Comparison of ENCODE assay signal across 22 mouse cellular contexts in genomic region chr10:21482659-21483058, GRCm38 (mm10).
DNase-seq lines count a peak whose midpoint lies in the region; ATAC-seq and TF ChIP-seq lines count a peak whose summit lies in the region.
"Had no signal": no experiment of that assay in that cellular context is flagged by ENCODE, and none has a peak within 500 bp of the region (broad histone marks: within the 10 kb centered on the region; RNA-seq: fewer than 3 reads in every experiment).

No protein-coding gene starts in this region.

- H3K27me3 ChIP-seq in kidney, adult 2 months (replicated peaks; ENCODE audit: control insufficient read depth, insufficient read depth, low read length) = no peaks in the 10 kb centered on the region
- no peaks in the 10 kb centered on the region for H3K27me3 ChIP-seq in kidney, embryonic 14.5 days (ENCODE audit: control insufficient read depth, insufficient read depth, low read length)
- peaks cover 4% of the 10 kb centered on the region for H3K27me3 ChIP-seq in Patski
- H3K27me3 ChIP-seq: CH12.LX; heart, embryonic 15.5 days; hindbrain, embryonic 13.5 days had no signal

- WGBS in kidney, adult 2 months = 41% methylated on average over 9 of the region's 9 CpGs
- WGBS in kidney, embryonic 14.5 days = 52% methylated on average over 9 of the region's 9 CpGs

- no peaks in the 10 kb centered on the region for H3K9me3 ChIP-seq in kidney, embryonic 14.5 days (ENCODE audit: control insufficient read depth, low read length)
- H3K9me3 ChIP-seq: embryonic facial prominence, embryonic 10.5 days; heart, embryonic 10.5 days; heart, embryonic 15.5 days had no signal

- ATAC-seq in kidney, embryonic 14.5 days (ENCODE audit: low FRiP score, low TSS enrichment) = no peak
- ATAC-seq in Patski = no peak
- no peak for ATAC-seq in activated CD4-positive, CD25-positive, alpha-beta regulatory T cell, adult 4 months
- ATAC-seq: forebrain, embryonic 14.5 days; hindbrain, postnatal 0 days had no signal

- TF ChIP-seq CTCF in kidney, adult 2 months (conservative IDR thresholded peaks at IDR 0.05; ENCODE audit: insufficient read depth, insufficient read length, low read depth, low read length) = no peak
- no peak for TF ChIP-seq CTCF in Patski (IDR thresholded peaks at IDR 0.05)

- H3K9ac ChIP-seq in kidney, embryonic 14.5 days (ENCODE audit: low read depth, low read length) = no peak overlapping the region
- H3K9ac ChIP-seq: heart, embryonic 15.5 days; hindbrain, embryonic 13.5 days had no signal

- CTCF ChIA-PET in Patski (lab: Charles Lee) = interaction anchor here (1.0 to 2.1 kb wide), 2 partner anchors 9 to 17 kb away, joined by 3 to 6 read pairs; no protein-coding TSS in a partner anchor

- POLR2A ChIA-PET in Patski (lab: Charles Lee) = interaction anchor here (0.6 to 1.0 kb wide), 2 partner anchors 17 to 496 kb away, joined by 3 read pairs; no protein-coding TSS in a partner anchor

- H3K4me1 ChIP-seq in kidney, adult 2 months (ENCODE audit: control insufficient read depth, insufficient read depth, low read length) = no peaks in the 10 kb centered on the region
- no peaks in the 10 kb centered on the region for H3K4me1 ChIP-seq in kidney, embryonic 14.5 days (ENCODE audit: control insufficient read depth, insufficient read depth, low read length)
- H3K4me1 ChIP-seq: embryonic facial prominence, embryonic 10.5 days; hindbrain, embryonic 13.5 days had no signal

- H3K27ac ChIP-seq in kidney, adult 2 months (ENCODE audit: insufficient read depth, low read depth, low read length) = no peak overlapping the region
- no peak overlapping the region for H3K27ac ChIP-seq in kidney, embryonic 14.5 days (ENCODE audit: low read depth, low read length)
- H3K27ac ChIP-seq: embryonic facial prominence, embryonic 10.5 days; heart, embryonic 10.5 days; heart, embryonic 15.5 days; hindbrain, embryonic 13.5 days; hindbrain, postnatal 0 days had no signal

- no peak for TF ChIP-seq POLR2A in kidney, adult 2 months (IDR thresholded peaks at IDR 0.05; ENCODE audit: low read depth, low read length)

- no peak overlapping the region for H3K4me2 ChIP-seq in kidney, embryonic 14.5 days (replicated peaks; ENCODE audit: low read depth, low read length)
- H3K4me2 ChIP-seq: hindbrain, embryonic 13.5 days had no signal

- DNase-seq in kidney, adult 2 months = peak; percentile 64
- peak; percentile 24 for DNase-seq in Patski (ENCODE audit: low read depth, low spot score)
- DNase-seq in kidney, adult 9 months = peak; percentile 54
- peak; percentile 39 for DNase-seq in kidney, postnatal 14 days
- no peak for DNase-seq in ovary, postnatal 10 days (ENCODE audit: low spot score)
- no peak for DNase-seq in urinary bladder, postnatal 25 days (ENCODE audit: low spot score)
- DNase-seq: adrenal gland, postnatal 14 days; cerebellum, adult 18-20 months; cerebellum, adult 9-11 months; cerebellum, postnatal 36 days; gastrocnemius, postnatal 36 days; heart, adult 11 months; heart, postnatal 14 days had no signal

- H3K36me3 ChIP-seq in kidney, adult 2 months (ENCODE audit: control insufficient read depth, insufficient read depth, low read length) = no peaks in the 10 kb centered on the region
- H3K36me3 ChIP-seq in kidney, embryonic 14.5 days (ENCODE audit: control insufficient read depth, insufficient read depth, low read length) = no peaks in the 10 kb centered on the region
- H3K36me3 ChIP-seq: embryonic facial prominence, embryonic 10.5 days; heart, embryonic 10.5 days; heart, embryonic 15.5 days; hindbrain, embryonic 13.5 days had no signal

- in situ Hi-C loops in Patski (cut with MboI; ENCODE audit: low pct_unique_long_range_greater_than_20kb) = no loop called here

- H3K4me3 ChIP-seq in kidney, adult 2 months (ENCODE audit: insufficient read depth, low read depth, low read length) = no peak overlapping the region
- H3K4me3 ChIP-seq in kidney, embryonic 14.5 days (ENCODE audit: low read length) = no peak overlapping the region
- H3K4me3 ChIP-seq: embryonic facial prominence, embryonic 10.5 days; heart, embryonic 10.5 days; heart, embryonic 15.5 days; hindbrain, embryonic 13.5 days had no signal

Comparison
In these comparisons a context has a peak if more than half of its experiments do, and no peak if none do; other contexts are left out.
1. DNase-seq: peak in kidney, adult 2 months (single experiment), Patski (single experiment), kidney, adult 9 months (single experiment) and kidney, postnatal 14 days (single experiment); none in ovary, postnatal 10 days (single experiment) and urinary bladder, postnatal 25 days (single experiment).